Mouse (Mus musculus) kidney, adult 2 months (tissue): Measurements from ENCODE around the gene B430306N03Rik.

Source experiments
- CTCF ChIP-seq: fragments of 200-500 bp; conservative IDR thresholded peaks from 2 replicates; pipeline ENCODE4 v1.5.1; 2011; ENCODE audit warnings: low read depth, mild to moderate bottlenecking, control low read depth, low read length, moderate library complexity, mixed read lengths; ENCODE audit not compliant: insufficient read depth, insufficient read length
- POLR2A ChIP-seq: fragments of 200-500 bp; IDR thresholded peaks from one replicate; pipeline ENCODE4 v1.6.1; 2011; ENCODE audit warnings: low read depth, low read length, control low read depth

- TF ChIP-seq CTCF (no peak), POLR2A (no peak)
Observed at GRCm38 (mm10) chr17:48357892-48358291, 42.0 kb downstream of the B430306N03Rik start.
